Mouse (Mus musculus): ENCODE measurements at regions not wholly inside any gene's neighbourhood (a gene's known extent, or its start where the extent isn't known, plus 50 kb on each side); places are given as distances from the start of the nearest gene placed in this dataset.

- no peak for TF ChIP-seq POLR2A (IDR thresholded peaks at IDR 0.05; ENCODE audit: extremely low read depth, insufficient read depth, low read length)
- TF ChIP-seq CTCF (IDR thresholded peaks at IDR 0.05; ENCODE audit: low read depth, low read length): no peak
Measured at GRCm38 (mm10) chr14:106034933-106035665, 70.9 kb upstream of the Trim52 start.
